Mouse (Mus musculus): ENCODE measurements at regions not wholly inside any gene's neighbourhood (a gene's known extent, or its start where the extent isn't known, plus 50 kb on each side); places are given as distances from the start of the nearest gene placed in this dataset.

DNA sequence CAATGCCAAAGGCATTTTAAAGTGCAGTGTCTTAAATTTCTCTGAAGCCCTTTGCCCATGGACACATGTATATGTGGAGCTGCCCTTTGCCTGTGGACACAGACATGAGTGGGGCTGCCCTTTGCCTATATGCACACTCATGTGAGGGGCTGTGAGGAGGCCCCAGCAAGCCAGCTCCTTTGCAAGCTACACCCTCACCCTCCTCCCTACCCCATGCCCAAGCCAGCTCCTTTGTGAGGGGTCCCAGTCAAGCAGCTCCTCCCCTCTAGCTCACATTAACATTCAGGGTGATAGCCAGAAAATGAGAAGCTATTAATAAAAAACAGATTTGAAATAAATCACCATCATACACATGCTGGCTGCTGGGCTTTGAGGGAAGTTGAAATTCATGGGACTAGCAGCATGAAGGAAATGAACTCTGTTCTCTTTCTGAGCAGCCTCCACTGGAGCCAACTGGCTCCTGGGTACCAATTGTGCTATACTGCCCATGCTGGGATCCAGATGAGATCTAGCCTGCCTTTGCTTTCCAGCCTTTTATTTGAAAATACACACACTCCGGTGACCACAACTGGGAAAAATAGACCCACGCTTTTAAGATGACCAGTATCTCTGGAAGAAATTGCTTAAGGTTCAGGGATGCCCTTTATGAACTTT, 151.4 kb downstream of the Abcc12 start:
- no peak overlapping the region for H3K4me2 ChIP-seq (ENCODE audit: low read depth, low read length)
- H3K9me3 ChIP-seq (ENCODE audit: low read length) = no peaks in the 10 kb centered on the region
- H3K4me1 ChIP-seq (ENCODE audit: insufficient read depth, low read length) = no peaks in the 10 kb centered on the region
- no peak overlapping the region for H3K4me3 ChIP-seq (ENCODE audit: low read length)
- DNase-seq (ENCODE audit: low spot score) (peak; percentile 6), ATAC-seq (peak; percentile 53; the same call in 1 of the 2 replicates)
- H3K27me3 ChIP-seq (ENCODE audit: insufficient read depth, low read length) = no peaks in the 10 kb centered on the region
- H3K9ac ChIP-seq (replicated peaks; ENCODE audit: low read length) = no peak overlapping the region
- TF ChIP-seq CTCF (IDR thresholded peaks at IDR 0.05; ENCODE audit: low read depth) = no peak
- H3K27ac ChIP-seq = no peak overlapping the region
- no peaks in the 10 kb centered on the region for H3K36me3 ChIP-seq (ENCODE audit: insufficient read depth, low read length)
- 76% methylated on average over 2 of the region's 2 CpGs for WGBS

DNA sequence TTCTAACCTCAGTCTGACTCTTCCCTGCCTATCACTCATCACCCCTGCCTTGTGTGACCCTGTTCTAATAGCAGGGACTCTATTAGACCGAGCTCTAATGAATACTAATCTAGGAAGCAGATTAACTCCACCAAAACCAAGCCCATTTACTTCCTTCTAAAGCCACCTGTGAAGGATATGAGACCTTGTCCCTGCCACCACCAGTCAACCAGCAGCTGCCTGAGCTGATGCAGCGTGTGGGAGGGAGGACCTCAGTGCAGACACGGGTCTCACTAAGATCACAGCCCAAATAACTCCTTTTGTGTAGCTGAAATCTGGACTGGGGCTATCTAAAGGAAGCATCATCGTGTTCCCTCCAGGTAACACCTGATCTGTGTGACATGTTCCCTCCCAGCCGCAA, 152.4 kb downstream of the Abcc12 start:
- ATAC-seq = no peak
- Histone ChIP-seq H3K4me1 (ENCODE audit: insufficient read depth, low read length) (no peaks in the 10 kb centered on the region), H3K36me3 (ENCODE audit: insufficient read depth, low read length) (no peaks in the 10 kb centered on the region), H3K4me3 (ENCODE audit: low read length) (no peak overlapping the region), H3K9ac (replicated peaks; ENCODE audit: low read length) (no peak overlapping the region), H3K9me3 (ENCODE audit: low read length) (no peaks in the 10 kb centered on the region), H3K27ac (no peak overlapping the region), H3K4me2 (ENCODE audit: low read depth, low read length) (no peak overlapping the region), H3K27me3 (ENCODE audit: insufficient read depth, low read length) (no peaks in the 10 kb centered on the region)
- no peak for DNase-seq (ENCODE audit: low spot score)
- 48% methylated on average over 5 of the region's 5 CpGs for WGBS
- no peak for TF ChIP-seq CTCF (IDR thresholded peaks at IDR 0.05; ENCODE audit: low read depth)

DNA sequence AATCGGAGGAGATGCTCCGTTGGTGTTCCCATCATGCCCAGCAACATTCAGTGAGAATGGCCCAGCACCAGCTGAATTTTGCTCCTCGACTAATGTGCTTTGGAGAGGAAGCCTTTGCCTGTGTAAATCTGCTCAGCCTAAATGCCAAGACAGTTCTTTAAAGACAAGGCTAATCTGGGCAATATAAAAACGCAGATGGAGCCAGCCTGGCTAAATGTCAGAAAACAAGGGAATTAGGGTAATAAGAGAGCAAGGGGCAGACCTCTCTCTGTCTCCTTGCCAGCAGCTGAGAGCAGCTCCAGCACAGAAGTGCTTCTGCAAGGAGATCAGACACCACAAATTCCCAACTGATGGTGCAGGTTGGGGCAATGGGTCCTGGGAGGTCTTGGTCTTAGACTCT, 154.4 kb downstream of the Abcc12 start:
- H3K9me3 ChIP-seq (ENCODE audit: low read length) = no peaks in the 10 kb centered on the region
- no peak overlapping the region for H3K9ac ChIP-seq (replicated peaks; ENCODE audit: low read length)
- no peak overlapping the region for H3K27ac ChIP-seq
- H3K4me2 ChIP-seq (ENCODE audit: low read depth, low read length) = no peak overlapping the region
- H3K27me3 ChIP-seq (ENCODE audit: insufficient read depth, low read length) = no peaks in the 10 kb centered on the region
- ATAC-seq (no peak), DNase-seq (ENCODE audit: low spot score) (peak; percentile 19)
- H3K4me1 ChIP-seq (ENCODE audit: insufficient read depth, low read length) = no peaks in the 10 kb centered on the region
- WGBS = 50% methylated on average over 4 of the region's 4 CpGs
- TF ChIP-seq CTCF (IDR thresholded peaks at IDR 0.05; ENCODE audit: low read depth) = no peak
- H3K4me3 ChIP-seq (ENCODE audit: low read length) = no peak overlapping the region
- no peaks in the 10 kb centered on the region for H3K36me3 ChIP-seq (ENCODE audit: insufficient read depth, low read length)

DNA sequence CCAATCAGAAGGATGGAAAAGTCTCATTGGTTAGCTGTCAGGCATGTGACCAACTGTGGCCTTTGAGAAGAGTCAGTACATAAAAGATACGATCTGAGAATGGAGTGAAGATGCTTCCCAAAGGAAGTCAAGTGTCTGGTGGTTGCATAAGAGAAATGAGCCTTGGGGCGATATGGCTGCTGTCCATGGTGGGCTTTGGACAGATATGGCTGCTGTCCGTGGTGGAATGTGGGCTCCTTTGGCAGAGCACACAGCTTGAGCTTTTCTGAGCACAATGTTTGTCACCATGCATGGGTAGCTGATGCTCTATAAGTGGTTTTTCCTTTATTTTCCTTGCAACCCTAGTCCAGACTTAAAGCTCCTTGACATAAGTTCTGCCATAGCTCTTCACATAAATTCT, 155.1 kb downstream of the Abcc12 start:
- no peaks in the 10 kb centered on the region for H3K9me3 ChIP-seq (ENCODE audit: low read length)
- H3K4me3 ChIP-seq (ENCODE audit: low read length) = no peak overlapping the region
- no peaks in the 10 kb centered on the region for H3K36me3 ChIP-seq (ENCODE audit: insufficient read depth, low read length)
- TF ChIP-seq CTCF (IDR thresholded peaks at IDR 0.05; ENCODE audit: low read depth) = no peak
- no peak overlapping the region for H3K9ac ChIP-seq (replicated peaks; ENCODE audit: low read length)
- no peak overlapping the region for H3K4me2 ChIP-seq (ENCODE audit: low read depth, low read length)
- no peaks in the 10 kb centered on the region for H3K4me1 ChIP-seq (ENCODE audit: insufficient read depth, low read length)
- WGBS = 87% methylated on average over 3 of the region's 3 CpGs
- ATAC-seq (no peak), DNase-seq (ENCODE audit: low spot score) (no peak)
- H3K27me3 ChIP-seq (ENCODE audit: insufficient read depth, low read length) = no peaks in the 10 kb centered on the region
- H3K27ac ChIP-seq = no peak overlapping the region

DNA sequence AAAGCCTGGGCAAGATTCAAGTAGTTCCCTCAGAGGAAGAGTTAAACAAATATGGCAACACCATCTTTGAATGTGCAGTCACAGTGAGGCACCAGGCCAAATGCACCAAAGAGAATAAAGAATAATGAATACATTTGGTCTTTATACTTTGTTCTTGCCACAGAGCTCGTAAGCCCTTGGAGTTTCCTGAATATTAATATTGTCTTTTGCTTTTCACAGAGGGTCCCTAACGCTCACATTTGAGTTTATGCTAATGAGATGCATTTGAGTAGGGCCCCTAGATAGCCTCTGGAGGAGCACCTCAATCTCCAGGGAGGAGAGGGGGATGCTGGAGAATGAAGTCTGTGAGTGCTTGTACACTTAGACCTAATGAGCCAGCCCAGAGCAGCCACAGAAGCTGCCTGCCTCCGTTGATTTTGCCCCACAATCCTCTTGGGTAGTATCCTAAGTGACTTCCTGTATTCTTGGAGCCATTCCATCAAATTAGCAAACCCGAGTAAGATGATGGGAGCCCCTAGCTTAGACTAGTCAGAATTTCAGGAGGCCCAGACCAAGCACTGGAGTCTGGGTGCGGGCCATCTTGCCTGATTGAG, 161.3 kb downstream of the Abcc12 start:
- Histone ChIP-seq H3K27ac (no peak overlapping the region), H3K9ac (replicated peaks; ENCODE audit: low read length) (no peak overlapping the region), H3K4me3 (ENCODE audit: low read length) (no peak overlapping the region), H3K4me2 (ENCODE audit: low read depth, low read length) (no peak overlapping the region), H3K9me3 (ENCODE audit: low read length) (no peaks in the 10 kb centered on the region), H3K27me3 (ENCODE audit: insufficient read depth, low read length) (no peaks in the 10 kb centered on the region), H3K36me3 (ENCODE audit: insufficient read depth, low read length) (no peaks in the 10 kb centered on the region), H3K4me1 (ENCODE audit: insufficient read depth, low read length) (no peaks in the 10 kb centered on the region)
- no peak for TF ChIP-seq CTCF (IDR thresholded peaks at IDR 0.05; ENCODE audit: low read depth)
- DNase-seq (ENCODE audit: low spot score) (no peak), ATAC-seq (no peak)
- WGBS = 40% methylated on average over 5 of the region's 5 CpGs

DNA sequence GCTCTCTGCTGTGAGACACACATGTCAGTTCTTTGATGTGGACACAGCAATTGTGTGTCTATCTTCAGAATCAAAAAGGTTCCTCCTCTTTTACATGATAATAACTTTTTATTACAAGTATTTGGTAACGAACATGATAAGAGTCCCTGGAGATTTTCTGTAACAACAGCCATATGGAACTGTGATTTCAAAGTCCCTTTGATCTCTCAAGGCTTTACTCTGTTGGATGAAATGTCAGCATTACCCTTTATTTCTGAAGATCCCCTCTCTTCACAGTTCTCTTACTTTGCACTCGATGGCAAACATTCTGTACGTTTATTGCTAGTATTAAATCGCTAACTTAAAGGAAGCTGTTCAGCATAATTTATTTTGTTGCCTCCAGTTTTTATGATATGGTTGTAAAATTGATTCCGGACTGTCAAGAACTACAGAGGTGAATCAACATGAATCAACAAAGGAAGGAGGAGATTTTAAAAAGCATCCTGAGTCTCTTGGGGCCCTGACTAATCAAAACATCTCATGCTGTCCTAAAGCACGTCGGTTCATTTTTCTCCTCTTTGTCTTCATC, 162.0 kb downstream of the Abcc12 start:
- no peak for DNase-seq (ENCODE audit: low spot score)
- no peak overlapping the region for H3K27ac ChIP-seq

DNA sequence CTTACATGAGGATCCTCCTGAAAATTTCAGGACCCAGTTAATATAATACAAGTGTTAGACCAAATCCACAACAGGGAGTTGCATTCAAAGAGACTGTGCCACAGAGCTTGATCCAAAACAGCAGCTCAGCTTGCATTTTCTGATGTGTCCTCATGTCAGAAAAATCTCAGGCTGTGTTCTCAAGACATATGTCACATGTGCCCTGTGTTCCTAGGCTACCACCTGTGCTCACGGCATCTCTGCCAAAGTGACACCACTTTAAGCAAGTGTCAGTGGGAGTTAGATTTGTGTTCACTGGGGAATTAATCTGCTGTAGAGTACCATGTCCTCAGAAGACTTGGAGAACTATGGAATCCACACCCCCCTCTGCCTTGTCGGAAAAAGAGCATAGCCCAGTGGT, 165.3 kb downstream of the Abcc12 start:
- 87% methylated on average over 2 of the region's 2 CpGs for WGBS
- Histone ChIP-seq H3K9ac (replicated peaks; ENCODE audit: low read length) (no peak overlapping the region), H3K27ac (no peak overlapping the region), H3K4me1 (ENCODE audit: insufficient read depth, low read length) (no peaks in the 10 kb centered on the region), H3K9me3 (ENCODE audit: low read length) (no peaks in the 10 kb centered on the region), H3K4me3 (ENCODE audit: low read length) (no peak overlapping the region), H3K27me3 (ENCODE audit: insufficient read depth, low read length) (no peaks in the 10 kb centered on the region), H3K36me3 (ENCODE audit: insufficient read depth, low read length) (no peaks in the 10 kb centered on the region), H3K4me2 (ENCODE audit: low read depth, low read length) (no peak overlapping the region)
- no peak for TF ChIP-seq CTCF (IDR thresholded peaks at IDR 0.05; ENCODE audit: low read depth)
- DNase-seq (ENCODE audit: low spot score) (no peak), ATAC-seq (no peak)

More for the DNA sequence above, 162.0 kb downstream of the Abcc12 start:
- no peak for ATAC-seq
- H3K36me3 ChIP-seq (ENCODE audit: insufficient read depth, low read length) = no peaks in the 10 kb centered on the region
- no peak overlapping the region for H3K4me2 ChIP-seq (ENCODE audit: low read depth, low read length)
- H3K27me3 ChIP-seq (ENCODE audit: insufficient read depth, low read length) = no peaks in the 10 kb centered on the region
- WGBS = 36% methylated on average over 7 of the region's 7 CpGs
- no peaks in the 10 kb centered on the region for H3K4me1 ChIP-seq (ENCODE audit: insufficient read depth, low read length)
- H3K4me3 ChIP-seq (ENCODE audit: low read length) = no peak overlapping the region
- H3K9me3 ChIP-seq (ENCODE audit: low read length) = no peaks in the 10 kb centered on the region
- H3K9ac ChIP-seq (replicated peaks; ENCODE audit: low read length) = no peak overlapping the region
- no peak for TF ChIP-seq CTCF (IDR thresholded peaks at IDR 0.05; ENCODE audit: low read depth)

Data from hindbrain, postnatal 0 days (tissue).